Mouse (Mus musculus): ENCODE data around the gene Ldlrad1. TPM values are rescaled to one million over a fixed set of nuclear protein-coding genes. Genes with fewer than 3 reads are reported as not detected.
A peak's percentile ranks its signal among the peaks of the same experiment; 100 is the strongest.

Ldlrad1 gene
- not detected in 2 replicates for polyA plus RNA-seq (2016; fragmentation: Nextera tagmentation; extraction: Ambion mirVana)

GRCm38 (mm10) chr4:107208880-107209279, at the start of gene Ldlrad1:
Gene Ldlrad1 (plus strand): TSS chr4:107209180.
- Histone ChIP-seq H3K9ac (no peak within 1 kb of the TSS), H3K4me3 (no peak within 1 kb of the TSS), H3K27me3 (no peaks in the 10 kb centered on the region), H3K27ac (no peak within 1 kb of the TSS), H3K4me2 (replicated peaks) (no peak within 1 kb of the TSS), H3K36me3 (peaks cover 52% of the 10 kb centered on the region), H3K4me1 (no peaks in the 10 kb centered on the region), H3K9me3 (replicated peaks) (no peaks in the 10 kb centered on the region)
- WGBS = 91% methylated on average over 3 of the region's 3 CpGs
- ATAC-seq (ENCODE audit: low FRiP score) = no peak

- Histone ChIP-seq H3K4me2 (replicated peaks) (no peak overlapping the region), H3K9ac (no peak overlapping the region), H3K4me1 (peaks cover 7% of the 10 kb centered on the region), H3K9me3 (replicated peaks) (no peaks in the 10 kb centered on the region), H3K36me3 (peaks cover 34% of the 10 kb centered on the region), H3K27ac (no peak overlapping the region), H3K4me3 (no peak overlapping the region), H3K27me3 (no peaks in the 10 kb centered on the region)
- 93% methylated on average over 8 of the region's 8 CpGs for WGBS
- ATAC-seq (ENCODE audit: low FRiP score) = no peak
Measured at GRCm38 (mm10) chr4:107160181-107160580, 48.8 kb upstream of the Ldlrad1 start.

GRCm38 (mm10) chr4:107163341-107163740, 45.6 kb upstream of the Ldlrad1 start:
- H3K4me1 ChIP-seq = peaks cover 7% of the 10 kb centered on the region
- H3K27me3 ChIP-seq = no peaks in the 10 kb centered on the region
- H3K27ac ChIP-seq = no peak overlapping the region
- H3K36me3 ChIP-seq = peaks cover 19% of the 10 kb centered on the region
- no peak overlapping the region for H3K4me2 ChIP-seq (replicated peaks)
- no peak overlapping the region for H3K4me3 ChIP-seq
- WGBS = 92% methylated on average over 10 of the region's 10 CpGs
- H3K9me3 ChIP-seq (replicated peaks) = no peaks in the 10 kb centered on the region
- ATAC-seq (ENCODE audit: low FRiP score) = no peak
- no peak overlapping the region for H3K9ac ChIP-seq

- peaks cover 7% of the 10 kb centered on the region for H3K4me1 ChIP-seq
- no peaks in the 10 kb centered on the region for H3K9me3 ChIP-seq (replicated peaks)
- peak overlapping the region; percentile 44; the same call in 1 of the 2 replicates for H3K27ac ChIP-seq
- H3K4me2 ChIP-seq (replicated peaks) = no peak overlapping the region
- no peak overlapping the region for H3K4me3 ChIP-seq
- no peaks in the 10 kb centered on the region for H3K27me3 ChIP-seq
- peaks cover 15% of the 10 kb centered on the region for H3K36me3 ChIP-seq
- H3K9ac ChIP-seq = no peak overlapping the region; the same call in 1 of the 2 replicates
- WGBS = 42% methylated on average over 9 of the region's 9 CpGs
- peak; percentile 92 for ATAC-seq (ENCODE audit: low FRiP score)
Measured at GRCm38 (mm10) chr4:107163756-107164587, 45.0 kb upstream of the Ldlrad1 start.

- no peak overlapping the region for H3K9ac ChIP-seq
- 89% methylated on average over 5 of the region's 5 CpGs for WGBS
- H3K4me2 ChIP-seq (replicated peaks) = no peak overlapping the region
- no peak overlapping the region for H3K27ac ChIP-seq
- H3K4me3 ChIP-seq = no peak overlapping the region
- H3K9me3 ChIP-seq (replicated peaks) = no peaks in the 10 kb centered on the region
- H3K4me1 ChIP-seq = peaks cover 7% of the 10 kb centered on the region
- H3K36me3 ChIP-seq = peaks cover 15% of the 10 kb centered on the region
- H3K27me3 ChIP-seq = no peaks in the 10 kb centered on the region
- ATAC-seq (ENCODE audit: low FRiP score) = no peak
Measured at GRCm38 (mm10) chr4:107166700-107167099, 42.3 kb upstream of the Ldlrad1 start.

- 93% methylated on average over 5 of the region's 5 CpGs for WGBS
- H3K27ac ChIP-seq = no peak overlapping the region
- H3K9me3 ChIP-seq (replicated peaks) = no peaks in the 10 kb centered on the region
- H3K9ac ChIP-seq = no peak overlapping the region
- peaks cover 21% of the 10 kb centered on the region for H3K36me3 ChIP-seq
- H3K4me3 ChIP-seq = no peak overlapping the region
- no peak overlapping the region for H3K4me2 ChIP-seq (replicated peaks)
- no peaks in the 10 kb centered on the region for H3K27me3 ChIP-seq
- peaks cover 7% of the 10 kb centered on the region for H3K4me1 ChIP-seq
- no peak for ATAC-seq (ENCODE audit: low FRiP score)
Measured at GRCm38 (mm10) chr4:107167798-107168197, 41.2 kb upstream of the Ldlrad1 start.

- H3K36me3 ChIP-seq = peaks cover 16% of the 10 kb centered on the region
- peak overlapping the region; percentile 97 for H3K4me3 ChIP-seq
- peak overlapping the region; percentile 99 for H3K27ac ChIP-seq
- no peaks in the 10 kb centered on the region for H3K9me3 ChIP-seq (replicated peaks)
- peak overlapping the region; percentile 91 for H3K9ac ChIP-seq
- no peaks in the 10 kb centered on the region for H3K27me3 ChIP-seq
- peak overlapping the region; percentile 55 for H3K4me2 ChIP-seq (replicated peaks)
- 53% methylated on average over 11 of the region's 11 CpGs for WGBS
- peaks cover 29% of the 10 kb centered on the region for H3K4me1 ChIP-seq
- no peak for ATAC-seq (ENCODE audit: low FRiP score)
Measured at GRCm38 (mm10) chr4:107177506-107177905, 31.5 kb upstream of the Ldlrad1 start.

GRCm38 (mm10) chr4:107178182-107178829, 30.7 kb upstream of the Ldlrad1 start, which contains the start of gene Tmem59:
Gene Tmem59 (plus strand): TSS chr4:107178399.
- Histone ChIP-seq H3K4me1 (peaks cover 35% of the 10 kb centered on the region), H3K36me3 (peaks cover 10% of the 10 kb centered on the region), H3K9ac (peak within 1 kb of the TSS; percentile 91), H3K4me3 (peak within 1 kb of the TSS; percentile 97), H3K9me3 (replicated peaks) (no peaks in the 10 kb centered on the region), H3K27me3 (no peaks in the 10 kb centered on the region), H3K4me2 (replicated peaks) (peak within 1 kb of the TSS; percentile 55), H3K27ac (peak within 1 kb of the TSS; percentile 99)
- ATAC-seq (ENCODE audit: low FRiP score) = peak; percentile 95
- under 1% methylated on average over 49 of the region's 49 CpGs for WGBS

- Histone ChIP-seq H3K9ac (peak within 1 kb of the TSS; percentile 91), H3K9me3 (replicated peaks) (no peaks in the 10 kb centered on the region), H3K4me2 (replicated peaks) (peak within 1 kb of the TSS; percentile 55), H3K27me3 (no peaks in the 10 kb centered on the region), H3K4me1 (peaks cover 36% of the 10 kb centered on the region), H3K27ac (peak within 1 kb of the TSS; percentile 99), H3K36me3 (peaks cover 5% of the 10 kb centered on the region; the same call in 1 of the 2 replicates), H3K4me3 (peak within 1 kb of the TSS; percentile 97)
- ATAC-seq (ENCODE audit: low FRiP score) = peak; percentile 38
- under 1% methylated on average over 47 of the region's 47 CpGs for WGBS
Measured at GRCm38 (mm10) chr4:107178830-107179490, 30.0 kb upstream of the Ldlrad1 start, which contains the start of gene Tceanc2. Gene Tceanc2 (minus strand): TSS chr4:107179116.

GRCm38 (mm10) chr4:107179561-107179960, 29.4 kb upstream of the Ldlrad1 start:
- Histone ChIP-seq H3K4me1 (peaks cover 36% of the 10 kb centered on the region), H3K27ac (peak overlapping the region; percentile 99), H3K27me3 (no peaks in the 10 kb centered on the region), H3K9ac (peak overlapping the region; percentile 91), H3K4me2 (replicated peaks) (peak overlapping the region; percentile 55), H3K4me3 (peak overlapping the region; percentile 97), H3K36me3 (0 out of 2 replicates have a peak, but pooled peaks cover 4% of the 10 kb centered on the region), H3K9me3 (replicated peaks) (no peaks in the 10 kb centered on the region)
- ATAC-seq (ENCODE audit: low FRiP score) = no peak
- 5% methylated on average over 8 of the region's 8 CpGs for WGBS

- peak overlapping the region; percentile 55 for H3K4me2 ChIP-seq (replicated peaks)
- H3K27me3 ChIP-seq = no peaks in the 10 kb centered on the region
- H3K27ac ChIP-seq = no peak overlapping the region
- H3K36me3 ChIP-seq = no peaks in the 10 kb centered on the region
- H3K9ac ChIP-seq = no peak overlapping the region
- peaks cover 36% of the 10 kb centered on the region for H3K4me1 ChIP-seq
- no peaks in the 10 kb centered on the region for H3K9me3 ChIP-seq (replicated peaks)
- H3K4me3 ChIP-seq = no peak overlapping the region
- no peak for ATAC-seq (ENCODE audit: low FRiP score)
Measured at GRCm38 (mm10) chr4:107180746-107181145, 28.2 kb upstream of the Ldlrad1 start.

- H3K4me2 ChIP-seq (replicated peaks) = no peak overlapping the region
- no peak overlapping the region for H3K4me3 ChIP-seq
- H3K27ac ChIP-seq = no peak overlapping the region
- H3K9ac ChIP-seq = no peak overlapping the region
- no peaks in the 10 kb centered on the region for H3K9me3 ChIP-seq (replicated peaks)
- H3K4me1 ChIP-seq = peaks cover 34% of the 10 kb centered on the region
- WGBS = 91% methylated on average over 6 of the region's 6 CpGs
- H3K27me3 ChIP-seq = no peaks in the 10 kb centered on the region
- no peak for ATAC-seq (ENCODE audit: low FRiP score)
- H3K36me3 ChIP-seq = peaks cover 11% of the 10 kb centered on the region
Measured at GRCm38 (mm10) chr4:107181866-107182265, 27.1 kb upstream of the Ldlrad1 start.
